Mouse (Mus musculus): ENCODE measurements around the gene Gbx2.
A peak's percentile ranks its signal among the peaks of the same experiment; 100 is the strongest.

The Gbx2 gene

GRCm38 (mm10) chr1:89902236-89902635 lies 28.7 kb downstream of the Gbx2 start:
- no peak for DNase-seq

DNA sequence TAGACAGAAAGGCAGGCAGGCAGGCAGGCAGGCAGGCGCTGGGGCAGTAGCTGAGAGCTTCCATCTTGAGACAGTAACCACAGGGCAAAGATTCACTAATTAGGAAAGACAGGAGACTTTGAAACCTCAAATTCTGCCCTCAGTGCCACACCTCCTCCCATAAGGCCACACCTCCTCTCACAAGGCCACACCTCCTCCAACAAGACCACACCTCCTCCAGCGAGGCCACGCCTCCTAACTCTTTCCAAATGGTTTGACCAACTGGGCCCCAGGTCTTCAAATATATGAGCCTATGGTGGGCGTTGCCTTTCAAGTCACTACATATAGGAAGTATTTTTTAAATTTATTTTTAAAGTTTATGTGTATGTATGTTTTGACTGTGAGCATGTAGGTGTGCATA lies 29.6 kb downstream of the Gbx2 start:
- peak; percentile 35 for DNase-seq

DNA sequence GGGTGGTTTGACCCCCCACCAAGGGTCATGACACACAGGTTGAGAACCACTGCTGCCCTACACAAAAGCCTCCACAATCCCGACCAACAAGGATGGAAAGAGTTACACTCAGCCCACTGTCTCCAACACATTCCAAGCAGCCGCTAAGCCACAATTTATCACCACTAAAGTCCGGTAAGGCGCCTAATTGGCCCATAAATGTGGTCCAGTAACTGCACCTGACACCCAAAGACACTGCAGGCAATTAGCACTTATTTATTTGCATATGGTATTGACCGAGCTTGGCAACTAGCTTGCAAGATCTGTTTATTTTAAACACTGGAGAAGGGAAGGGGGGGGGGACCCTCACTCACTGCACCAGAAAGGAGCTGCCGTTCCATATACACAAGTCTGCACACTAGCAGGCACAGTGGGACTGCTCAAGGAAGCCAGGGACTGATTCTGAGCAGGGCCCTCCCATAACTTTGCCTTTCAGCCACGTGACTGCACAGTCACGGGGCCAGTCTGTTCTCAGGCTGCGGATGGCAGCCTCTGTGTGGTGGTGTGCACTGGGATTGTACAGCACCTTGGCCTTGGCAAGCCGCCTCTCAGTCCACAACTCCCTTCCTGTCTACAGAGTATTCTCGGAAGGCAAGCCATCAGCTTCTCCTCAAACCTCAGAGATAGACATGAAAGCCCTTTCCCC lies 31.1 kb downstream of the Gbx2 start:
- DNase-seq = peak; percentile 56

DNA sequence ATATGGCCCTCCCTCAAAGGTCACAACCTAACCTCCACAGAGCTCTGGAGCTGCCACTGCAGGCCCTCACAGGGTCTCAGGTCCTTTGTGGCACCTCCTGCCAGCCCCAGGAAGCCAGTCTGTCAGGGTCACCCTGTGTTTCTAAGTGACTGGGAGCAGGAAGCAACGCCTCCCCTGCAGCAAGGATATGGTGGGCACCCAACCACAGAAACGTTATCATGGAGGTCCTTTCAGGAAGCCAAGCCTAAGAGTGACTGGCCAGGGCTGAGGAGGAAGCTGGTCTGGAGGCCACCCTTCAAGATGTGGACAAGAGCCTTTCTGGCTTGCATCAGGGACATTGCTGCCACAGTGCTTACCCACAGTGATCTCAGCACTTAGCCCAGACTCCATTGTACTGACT lies 31.9 kb downstream of the Gbx2 start:
- no peak for DNase-seq

- peak; percentile 68 for DNase-seq
Observed at GRCm38 (mm10) chr1:89895801-89896200, 35.2 kb downstream of the Gbx2 start.

- no peak for DNase-seq
Observed at GRCm38 (mm10) chr1:89892281-89892680, 38.7 kb downstream of the Gbx2 start.

GRCm38 (mm10) chr1:89891400-89891799 lies 39.6 kb downstream of the Gbx2 start:
- no peak for DNase-seq

DNA sequence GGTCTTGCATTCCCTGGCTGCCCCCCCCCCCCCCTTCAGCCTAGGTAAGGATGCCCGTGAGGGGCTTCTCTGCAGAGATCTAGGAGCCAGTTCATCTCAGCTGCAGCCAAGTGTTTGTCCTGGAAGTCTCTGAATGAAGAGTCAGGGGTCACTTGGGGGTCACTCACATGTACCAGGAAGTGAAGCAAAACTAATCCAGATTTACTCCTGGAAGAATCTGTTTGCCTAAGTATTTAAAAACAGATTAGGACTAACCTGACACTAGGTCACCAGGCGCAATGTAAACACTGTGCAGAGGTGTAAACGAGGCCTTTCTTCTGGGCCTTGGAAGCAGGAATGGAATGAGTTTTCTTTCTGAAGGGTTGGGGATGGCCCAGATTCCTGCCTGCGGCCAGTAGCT lies 45.3 kb downstream of the Gbx2 start:
- peak; percentile 13 for DNase-seq

GRCm38 (mm10) chr1:89884335-89884734 lies 46.6 kb downstream of the Gbx2 start:
- DNase-seq = peak; percentile 30

DNA sequence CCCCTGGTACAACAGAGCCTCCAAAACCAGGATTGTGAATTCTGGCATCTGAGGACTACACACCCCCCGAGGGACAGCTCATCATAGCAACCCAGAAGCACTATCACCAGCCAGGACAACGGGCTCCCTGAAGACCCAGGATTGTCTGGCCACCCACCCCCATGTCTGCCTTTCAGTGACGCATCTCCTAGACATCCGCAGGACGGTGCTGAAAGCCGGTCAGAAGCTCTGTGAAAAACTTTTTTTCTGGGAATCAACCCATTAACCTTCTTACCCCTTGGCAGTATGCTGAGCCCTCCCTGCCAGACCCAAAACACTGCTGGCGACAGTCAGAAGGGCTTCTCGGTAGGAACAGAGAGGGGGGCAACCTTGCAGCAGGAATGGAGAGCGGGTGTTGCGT lies 50.1 kb downstream of the Gbx2 start:
- no peak for DNase-seq

- DNase-seq = no peak
Observed at GRCm38 (mm10) chr1:89880193-89880592, 50.8 kb downstream of the Gbx2 start.

DNA sequence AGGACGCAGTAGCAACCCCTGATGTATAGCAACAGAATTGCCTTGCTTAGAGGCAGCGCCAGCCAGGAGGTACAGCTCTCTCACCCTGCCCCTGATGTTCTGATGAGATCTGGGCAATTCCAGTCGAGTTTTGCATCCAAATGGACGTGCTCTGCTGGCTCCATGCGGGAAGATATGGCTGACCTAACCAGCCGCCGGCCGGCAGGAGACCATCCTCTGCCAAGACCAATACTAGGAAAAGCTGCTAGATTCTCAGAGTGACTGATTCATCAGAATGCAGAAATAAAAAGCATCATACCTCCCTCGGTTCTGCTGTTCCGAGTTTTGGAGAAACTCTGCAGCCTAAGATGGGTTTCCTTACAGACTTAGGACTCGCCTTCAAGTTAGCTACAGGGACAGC lies 52.5 kb downstream of the Gbx2 start:
- DNase-seq = no peak
